Mouse (Mus musculus): ENCODE measurements at regions not wholly inside any gene's neighbourhood (a gene's known extent, or its start where the extent isn't known, plus 50 kb on each side); places are given as distances from the start of the nearest gene placed in this dataset.

DNA sequence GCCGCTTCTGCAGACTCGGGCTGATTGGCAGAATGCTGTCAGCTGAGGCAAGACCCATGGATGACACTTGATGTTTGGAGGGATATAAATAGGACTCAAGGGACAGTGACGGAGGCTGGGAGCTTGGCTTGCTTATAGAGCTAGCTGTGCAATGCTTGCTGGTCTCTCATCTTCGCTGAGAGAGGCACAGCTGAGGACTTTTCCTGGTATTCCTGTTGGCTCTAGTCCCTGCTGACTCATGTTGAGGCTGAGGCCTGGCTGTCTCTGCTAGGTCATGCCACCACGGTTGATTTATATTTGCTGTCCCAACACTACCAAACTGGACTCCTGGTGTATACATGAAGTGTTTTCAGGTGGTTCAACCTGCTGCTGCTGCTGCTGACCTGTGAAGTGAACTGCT lies 419.6 kb upstream of the Meis1 start:
- ATAC-seq (replicated peaks; ENCODE audit: low FRiP score, poor library complexity, severe bottlenecking) = no peak

DNA sequence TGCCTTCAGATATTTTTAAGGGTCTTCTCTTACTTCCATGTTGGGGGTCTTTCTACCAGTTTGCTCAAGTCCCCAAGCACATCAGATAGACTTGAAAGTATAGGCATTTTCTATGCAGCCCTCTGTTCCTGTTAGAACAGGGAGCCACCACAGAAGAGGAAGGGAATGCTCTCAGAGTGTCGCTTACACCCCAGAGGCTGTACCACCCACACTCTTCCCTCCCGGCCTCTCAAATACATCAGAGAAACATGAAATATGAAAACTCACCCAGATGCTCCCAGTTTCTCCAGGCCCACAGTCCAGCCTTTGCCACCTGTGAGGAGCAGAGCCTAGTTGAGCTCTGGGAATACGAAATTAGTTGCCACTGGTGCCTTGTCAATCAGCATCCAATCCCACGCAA lies 423.2 kb upstream of the Meis1 start:
- no peak for ATAC-seq (replicated peaks; ENCODE audit: low FRiP score, poor library complexity, severe bottlenecking)

DNA sequence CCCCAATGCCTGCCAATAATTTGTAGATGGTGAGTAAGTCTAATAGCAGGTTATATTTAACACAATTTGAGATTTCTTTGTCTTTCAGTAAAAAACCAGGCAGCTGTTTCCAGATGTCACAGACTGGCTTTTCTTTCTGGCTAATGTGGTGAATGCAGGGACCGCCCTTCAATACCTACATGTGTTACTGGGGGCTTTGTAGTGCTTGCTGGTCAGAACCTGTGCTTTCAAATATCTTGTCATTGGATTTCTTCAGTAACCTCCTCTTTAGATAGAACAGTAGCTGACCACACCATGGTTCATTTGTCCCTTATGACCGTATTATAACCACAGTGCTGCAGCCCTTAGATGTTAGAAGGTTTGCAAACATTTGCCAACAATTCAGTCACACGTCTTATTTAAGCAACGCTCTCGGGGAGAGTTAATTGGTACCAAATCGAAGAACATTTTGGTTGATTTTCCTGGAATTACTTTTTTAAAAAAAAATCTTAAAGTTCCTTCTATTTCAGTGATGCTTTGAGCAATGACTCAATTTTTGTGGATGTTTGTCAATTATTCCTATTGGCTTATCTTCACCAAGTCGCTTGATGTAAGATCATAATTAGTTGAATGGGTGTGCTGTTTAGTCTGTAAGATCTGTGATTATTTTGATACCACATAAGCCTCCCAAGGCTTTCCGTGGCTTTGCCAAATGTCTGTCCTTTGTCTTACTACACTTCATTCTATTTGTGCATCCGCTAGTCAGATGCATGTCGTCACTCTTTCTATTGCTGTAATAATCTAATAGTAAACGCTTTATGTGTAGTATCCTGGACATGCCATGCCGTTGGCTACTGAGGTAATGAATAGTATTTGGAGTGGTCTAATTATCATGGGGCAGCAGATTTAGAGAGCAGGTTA lies 436.9 kb upstream of the Meis1 start:
- no peak for ATAC-seq (replicated peaks; ENCODE audit: low FRiP score, poor library complexity, severe bottlenecking)

DNA sequence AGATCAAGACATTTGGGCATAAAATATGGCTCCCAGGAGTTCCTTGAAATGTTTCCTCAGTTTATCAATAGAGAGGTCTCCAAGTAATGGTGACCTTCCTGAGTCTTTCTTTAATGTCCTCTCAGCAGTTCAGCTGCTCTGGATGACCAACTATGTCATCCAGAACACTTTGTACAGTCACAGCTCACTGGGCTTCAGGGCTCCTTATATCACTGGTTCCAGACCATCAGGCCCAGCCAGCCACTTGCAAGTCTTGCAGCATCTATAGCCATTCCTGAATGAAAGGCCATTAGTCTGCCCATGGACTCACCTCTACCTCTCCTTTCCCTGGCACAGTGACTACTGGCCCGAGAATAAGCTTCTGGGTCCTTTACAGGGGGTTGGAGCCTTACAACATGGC lies 437.8 kb upstream of the Meis1 start:
- no peak for ATAC-seq (replicated peaks; ENCODE audit: low FRiP score, poor library complexity, severe bottlenecking)

DNA sequence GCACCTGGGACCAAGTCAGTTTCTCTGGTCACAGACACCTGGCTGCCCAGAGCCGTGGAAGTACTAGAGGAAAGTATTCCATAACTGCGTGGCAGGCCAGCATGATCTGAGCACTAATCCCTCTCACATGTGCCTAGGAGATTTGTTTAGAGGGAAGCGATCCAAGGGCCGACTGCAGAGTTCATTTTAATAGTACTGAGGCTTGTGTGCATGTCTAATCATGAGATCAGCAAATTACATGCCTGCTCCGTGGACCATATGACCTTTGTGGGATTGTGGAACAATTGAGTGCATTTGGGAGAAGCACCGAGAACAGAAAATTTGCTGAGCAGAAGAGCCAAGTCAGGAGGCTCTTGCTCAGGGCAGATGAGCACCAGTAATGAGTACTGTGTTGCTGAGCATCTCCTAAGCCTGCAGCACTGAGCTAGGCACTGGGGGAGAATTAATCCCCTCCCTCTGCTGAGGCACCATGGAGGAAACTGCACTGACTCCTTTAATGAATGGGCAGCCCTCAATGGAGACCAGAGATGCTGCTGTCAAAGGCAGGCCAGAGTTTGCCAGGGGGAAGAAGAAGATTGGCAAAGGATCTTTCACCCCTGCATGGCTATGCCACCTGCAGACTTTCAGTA lies 445.1 kb upstream of the Meis1 start:
- no peak for ATAC-seq (replicated peaks; ENCODE audit: low FRiP score, poor library complexity, severe bottlenecking)

DNA sequence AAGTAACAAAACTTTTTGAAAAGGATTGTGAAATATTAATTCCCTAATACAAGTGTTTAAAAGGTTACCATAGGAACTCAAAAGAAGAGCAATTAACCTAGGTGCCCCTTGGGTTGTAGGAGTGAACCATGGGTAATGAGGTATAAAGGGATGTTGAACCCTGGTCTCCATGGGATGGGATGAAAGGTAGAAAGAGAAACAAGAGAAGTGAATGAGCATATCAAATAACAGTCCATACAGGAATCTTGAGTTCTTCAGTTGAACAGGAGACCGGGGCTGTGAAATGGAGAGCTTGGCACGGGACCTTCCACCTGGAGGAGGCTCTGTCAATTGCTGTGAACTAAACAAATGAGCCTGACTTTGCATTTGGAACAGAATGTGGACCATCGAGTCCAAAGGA lies 449.6 kb upstream of the Meis1 start:
- no peak for ATAC-seq (replicated peaks; ENCODE audit: low FRiP score, poor library complexity, severe bottlenecking)

DNA sequence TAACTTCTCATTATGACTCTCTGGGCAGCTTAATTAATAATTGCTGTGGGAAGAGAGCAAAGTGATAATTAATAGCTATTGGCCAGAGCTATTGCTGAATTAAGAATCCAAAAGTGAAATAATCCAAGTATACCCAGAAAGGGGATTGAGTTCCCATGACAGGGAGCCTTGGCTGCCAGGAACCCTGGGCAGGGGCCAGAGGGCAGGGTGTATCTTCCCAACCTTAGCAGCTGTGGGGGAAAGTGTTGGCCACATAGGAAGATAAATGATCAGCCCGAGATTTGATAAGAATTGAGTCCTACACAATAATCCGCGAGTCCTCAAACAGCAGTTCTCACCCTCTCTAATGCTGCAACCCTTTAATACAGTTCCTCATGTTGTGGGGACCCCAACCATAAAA lies 450.0 kb upstream of the Meis1 start:
- no peak for ATAC-seq (replicated peaks; ENCODE audit: low FRiP score, poor library complexity, severe bottlenecking)

DNA sequence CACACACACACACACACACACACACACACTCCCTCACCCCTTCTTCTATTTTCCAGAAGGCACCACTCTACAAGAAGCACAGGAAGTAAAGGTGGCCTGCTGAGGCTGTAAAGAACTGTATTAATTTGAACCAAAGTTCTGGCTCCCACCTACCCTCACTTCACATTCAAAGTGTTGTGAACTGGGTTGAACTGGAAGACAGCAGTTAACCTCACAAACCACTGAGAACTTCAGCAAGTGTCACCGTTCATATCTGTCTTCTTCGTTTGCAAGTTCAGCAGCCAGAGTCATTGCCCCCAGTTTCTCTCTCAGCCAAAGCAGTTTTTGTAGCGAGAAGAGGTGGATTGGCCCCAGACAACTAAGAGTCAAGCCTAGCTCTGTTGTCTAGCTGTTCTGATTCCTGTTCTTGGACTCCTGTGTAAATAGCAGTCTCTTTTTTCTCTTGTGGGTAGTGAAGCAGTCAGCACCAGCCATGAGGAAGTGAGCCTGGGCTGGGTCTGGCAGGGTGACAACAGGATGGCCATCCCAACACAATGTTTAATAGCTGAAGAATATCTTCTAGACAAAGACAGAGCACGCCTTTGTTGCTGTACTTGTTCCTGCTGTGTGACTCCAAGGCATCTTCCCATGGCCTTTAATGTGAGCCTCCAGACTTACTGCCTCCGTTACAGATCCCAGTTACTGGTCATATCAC lies 452.0 kb upstream of the Meis1 start:
- ATAC-seq (replicated peaks; ENCODE audit: low FRiP score, poor library complexity, severe bottlenecking) = no peak

DNA sequence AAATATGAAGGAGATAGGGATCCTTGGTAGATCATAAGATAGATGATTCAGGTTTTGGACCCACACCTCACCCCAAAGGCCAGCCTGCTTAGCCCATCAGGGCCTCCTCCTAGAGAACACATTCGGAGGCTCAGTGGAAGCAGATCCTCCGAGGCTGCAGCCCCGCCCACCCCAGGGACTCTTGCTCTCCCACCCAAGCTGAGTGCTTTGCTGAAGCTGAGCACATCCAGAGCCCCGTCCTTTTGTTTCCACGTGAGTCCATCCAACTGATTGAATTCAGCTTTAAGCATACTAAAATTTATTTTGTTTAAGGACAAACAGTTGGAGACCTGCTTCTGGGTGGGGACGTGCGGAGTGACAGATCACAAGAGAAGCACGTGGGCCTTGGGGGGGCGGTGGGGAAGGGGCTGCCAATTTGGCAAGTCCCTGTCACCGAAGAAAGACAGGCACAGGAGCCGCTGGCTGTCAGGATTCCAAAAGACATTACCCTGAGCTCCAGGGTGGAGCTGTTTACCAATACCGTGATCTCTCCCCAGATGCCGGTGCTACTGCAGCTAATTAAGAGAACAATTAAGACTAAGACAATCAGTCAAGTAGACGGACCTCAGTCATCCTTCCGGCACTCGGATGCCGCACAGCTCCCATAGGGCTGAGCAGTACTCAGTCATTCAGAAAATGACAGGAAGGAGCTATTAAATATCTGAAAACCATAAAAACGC lies 448.9 kb upstream of the Spred2 start:
- ATAC-seq (replicated peaks; ENCODE audit: low FRiP score, poor library complexity, severe bottlenecking) = no peak

DNA sequence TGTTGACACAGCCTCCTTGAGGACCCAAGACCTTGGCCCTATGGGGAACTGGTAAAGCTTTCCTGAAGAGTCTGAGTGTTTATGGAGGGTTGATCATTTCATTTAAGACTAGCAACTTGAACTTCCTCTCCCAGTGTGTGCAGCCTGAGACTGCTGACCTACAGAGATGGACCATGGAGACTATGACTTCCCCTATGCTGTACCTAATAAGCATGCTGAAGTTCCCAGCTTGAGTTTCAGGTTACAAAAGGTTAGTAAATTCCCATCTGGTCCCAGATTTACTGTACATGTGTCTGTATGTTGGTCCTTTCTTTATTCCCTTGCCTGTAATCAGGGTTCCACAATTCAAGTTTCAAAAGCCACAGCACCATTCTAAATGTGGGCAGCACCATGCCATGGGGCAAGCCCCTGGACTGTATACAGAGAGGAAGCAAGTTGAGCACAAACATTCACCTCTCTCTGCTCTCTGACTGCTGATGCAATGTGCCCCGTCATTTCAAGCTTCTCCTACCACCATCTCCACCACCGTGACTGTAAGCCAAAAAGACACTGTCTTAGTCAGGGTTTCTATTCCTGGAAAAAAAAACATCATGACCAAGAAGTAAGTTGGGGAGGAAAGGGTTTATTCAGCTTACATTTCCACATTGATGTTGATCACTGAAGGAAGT lies 431.0 kb upstream of the Spred2 start:
- no peak for ATAC-seq (replicated peaks; ENCODE audit: low FRiP score, poor library complexity, severe bottlenecking)

DNA sequence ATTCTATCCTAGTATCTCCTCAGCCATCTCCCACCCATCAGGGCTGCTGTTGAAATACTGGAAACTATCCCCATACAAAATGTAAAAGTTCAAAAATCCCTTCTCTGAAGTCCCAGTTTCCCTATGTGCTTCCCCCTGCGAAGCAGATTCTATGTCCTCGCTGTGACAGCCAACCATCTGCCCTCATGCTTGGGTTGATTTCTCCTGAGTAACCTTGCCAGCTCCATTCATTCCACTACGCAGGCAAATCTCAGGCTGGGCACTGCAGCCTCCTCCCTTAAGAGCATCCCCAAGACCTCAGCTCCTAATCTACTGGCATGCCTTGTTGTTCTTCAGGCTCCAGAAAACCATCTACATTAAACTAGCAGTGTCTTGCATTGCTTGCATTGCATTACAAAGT lies 402.5 kb upstream of the Spred2 start:
- no peak for ATAC-seq (replicated peaks; ENCODE audit: low FRiP score, poor library complexity, severe bottlenecking)

DNA sequence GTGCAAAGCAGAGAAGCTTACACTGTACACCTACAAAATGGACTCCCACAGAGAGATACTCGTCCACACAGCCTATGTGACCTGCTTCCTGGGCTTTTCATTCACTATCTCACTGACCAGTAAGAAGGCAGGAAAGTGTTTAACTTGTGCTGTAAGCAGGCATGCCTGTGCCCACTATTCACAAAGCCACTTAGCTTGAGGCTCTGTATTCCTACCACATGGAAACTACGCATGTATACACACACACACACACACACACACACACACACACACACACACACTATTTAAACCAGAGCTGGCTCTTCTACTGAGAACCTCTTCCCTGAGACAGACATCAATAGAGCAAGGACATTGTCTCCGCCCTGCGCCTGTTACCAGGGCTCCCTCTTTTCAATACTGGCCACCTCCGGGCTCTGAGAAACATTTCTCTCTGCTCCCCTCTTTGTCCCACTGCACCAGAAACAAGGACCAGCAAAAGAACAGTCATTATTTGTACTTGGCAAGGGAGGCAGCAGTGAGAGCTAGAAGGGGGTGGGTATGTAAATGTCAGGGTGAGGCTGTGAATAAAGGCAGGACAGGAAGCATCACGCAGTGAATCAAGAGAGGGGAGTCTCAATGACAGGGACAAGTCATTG lies 400.2 kb upstream of the Spred2 start:
- ATAC-seq (replicated peaks; ENCODE audit: low FRiP score, poor library complexity, severe bottlenecking) = no peak

DNA sequence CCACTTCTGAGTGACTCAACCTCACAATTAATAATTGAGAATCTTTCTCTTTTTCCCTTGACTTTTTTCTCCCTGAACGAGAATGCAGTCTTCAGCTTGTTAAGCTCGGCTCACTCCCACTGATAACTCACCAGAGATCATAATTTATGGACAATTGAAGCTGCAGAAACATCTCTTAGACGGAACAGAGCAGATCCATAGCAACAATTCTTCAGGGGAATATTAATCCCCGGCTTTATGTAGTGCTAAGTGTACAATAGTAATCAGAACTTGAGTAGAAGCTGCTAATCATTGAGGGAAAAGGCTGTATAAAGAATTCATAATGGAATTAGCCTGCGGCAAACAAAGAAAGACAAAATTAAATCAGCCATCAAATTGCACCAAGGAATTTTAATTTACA lies 395.0 kb upstream of the Spred2 start:
- ATAC-seq (replicated peaks; ENCODE audit: low FRiP score, poor library complexity, severe bottlenecking) = no peak

DNA sequence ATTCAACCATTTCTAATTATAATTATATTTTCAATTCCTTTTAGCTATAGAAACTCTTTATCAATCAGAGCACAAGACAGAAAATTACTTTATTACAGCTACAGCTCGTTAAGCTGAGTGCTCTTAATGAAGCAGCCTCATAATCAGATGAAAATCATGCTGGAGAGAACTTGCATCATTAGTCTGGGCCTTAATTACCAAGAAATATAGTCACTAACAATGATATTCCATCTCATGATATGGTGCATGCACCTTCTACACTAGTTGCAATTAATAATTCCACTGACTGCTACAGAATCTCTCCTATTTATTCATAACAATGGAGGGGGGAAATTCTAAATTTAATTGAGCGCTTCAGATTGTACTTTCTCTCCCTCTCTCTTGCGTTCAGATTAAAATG lies 393.5 kb upstream of the Spred2 start:
- no peak for ATAC-seq (replicated peaks; ENCODE audit: low FRiP score, poor library complexity, severe bottlenecking)

DNA sequence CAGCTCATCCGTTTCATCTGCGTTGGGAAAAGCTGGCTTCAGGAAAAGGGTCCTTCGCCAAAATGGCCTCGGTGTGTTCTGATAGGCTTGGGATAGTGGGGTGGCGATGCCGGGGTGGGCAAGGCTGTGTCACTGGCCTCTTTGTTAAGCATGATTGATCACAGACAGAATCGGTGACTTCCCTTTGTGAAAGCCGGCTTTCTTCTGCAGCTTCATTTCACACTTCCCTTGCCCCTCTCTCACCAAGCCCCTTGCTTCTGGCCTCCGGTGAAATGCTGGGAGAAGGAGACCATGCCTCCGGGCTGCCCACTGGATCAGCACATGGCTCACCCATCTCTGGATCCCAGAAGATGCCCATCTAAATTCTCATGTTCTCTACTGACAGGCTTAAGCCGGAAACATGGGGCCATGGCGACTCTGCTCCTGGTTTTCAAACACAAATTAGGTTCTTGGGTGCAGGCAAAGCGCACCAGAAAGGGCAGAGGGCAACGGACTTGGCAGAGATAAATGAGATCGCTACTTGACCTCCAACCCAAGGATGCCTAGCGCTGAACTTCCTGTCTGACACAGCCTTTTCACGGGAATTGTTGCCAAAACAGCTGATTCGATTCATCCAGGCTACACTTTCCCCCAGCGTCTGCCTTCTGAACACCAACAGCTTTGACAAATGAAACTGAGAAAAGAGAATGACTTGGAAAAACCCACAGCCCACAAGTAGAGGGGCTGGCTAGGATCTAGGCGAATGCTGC lies 392.7 kb upstream of the Spred2 start:
- no peak for ATAC-seq (replicated peaks; ENCODE audit: low FRiP score, poor library complexity, severe bottlenecking)

DNA sequence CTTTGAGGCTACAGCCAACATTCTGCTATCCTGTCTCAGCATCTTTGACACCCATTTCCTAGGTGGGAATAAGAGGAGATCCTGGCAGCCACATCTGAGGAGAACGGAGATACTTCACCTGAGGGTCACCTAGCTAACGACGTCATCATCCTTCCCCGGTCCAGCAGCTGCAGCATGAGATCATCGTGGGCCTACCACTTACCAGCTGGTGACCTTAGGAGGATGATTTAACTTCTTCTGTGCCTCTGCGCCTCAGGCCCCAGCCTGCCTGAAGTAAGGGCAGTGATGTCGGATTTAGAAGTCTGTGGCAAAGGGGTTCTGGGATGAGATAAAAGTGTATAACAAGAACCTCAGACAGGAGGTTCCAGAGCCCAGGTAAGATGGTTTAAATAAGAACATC lies 391.3 kb upstream of the Spred2 start:
- ATAC-seq (replicated peaks; ENCODE audit: low FRiP score, poor library complexity, severe bottlenecking) = no peak

DNA sequence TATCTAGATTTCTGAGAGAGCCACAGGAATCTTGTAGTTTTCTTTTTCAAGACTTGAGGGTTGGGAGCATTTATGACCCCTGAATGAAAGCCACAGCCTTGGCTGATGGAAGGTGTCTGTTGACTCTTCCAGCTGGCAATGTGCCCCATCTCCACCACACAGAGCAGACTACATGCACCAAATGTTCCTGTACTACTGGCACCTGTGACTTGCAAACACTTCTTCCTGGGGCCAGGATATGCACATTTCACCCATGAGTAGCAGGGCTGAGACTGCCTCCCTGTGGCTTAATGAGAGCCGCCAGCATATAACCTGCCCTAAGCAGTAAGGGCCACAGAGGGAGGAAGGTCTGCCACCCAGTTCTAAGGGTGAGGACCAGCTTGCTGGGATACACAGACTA lies 390.5 kb upstream of the Spred2 start:
- ATAC-seq (replicated peaks; ENCODE audit: low FRiP score, poor library complexity, severe bottlenecking) = no peak

DNA sequence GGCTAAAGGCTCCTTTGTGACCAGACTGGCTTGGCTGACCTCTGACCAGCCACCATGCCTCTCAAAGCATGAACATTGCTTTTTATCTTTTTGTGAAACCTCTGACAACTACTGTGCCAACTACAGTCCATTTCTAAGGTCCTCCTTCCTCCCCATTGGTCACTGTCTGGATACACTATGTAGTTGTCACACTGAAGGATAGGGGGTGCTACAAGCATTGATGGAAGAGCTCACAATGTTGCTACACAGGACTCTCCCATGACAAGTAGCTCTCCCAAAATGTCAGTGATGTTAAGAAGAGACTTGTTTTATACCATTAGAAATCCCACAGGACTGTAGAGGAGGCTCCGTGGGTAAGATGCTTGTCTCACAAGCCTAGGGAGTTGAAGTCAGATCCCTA lies 389.0 kb upstream of the Spred2 start:
- no peak for ATAC-seq (replicated peaks; ENCODE audit: low FRiP score, poor library complexity, severe bottlenecking)

DNA sequence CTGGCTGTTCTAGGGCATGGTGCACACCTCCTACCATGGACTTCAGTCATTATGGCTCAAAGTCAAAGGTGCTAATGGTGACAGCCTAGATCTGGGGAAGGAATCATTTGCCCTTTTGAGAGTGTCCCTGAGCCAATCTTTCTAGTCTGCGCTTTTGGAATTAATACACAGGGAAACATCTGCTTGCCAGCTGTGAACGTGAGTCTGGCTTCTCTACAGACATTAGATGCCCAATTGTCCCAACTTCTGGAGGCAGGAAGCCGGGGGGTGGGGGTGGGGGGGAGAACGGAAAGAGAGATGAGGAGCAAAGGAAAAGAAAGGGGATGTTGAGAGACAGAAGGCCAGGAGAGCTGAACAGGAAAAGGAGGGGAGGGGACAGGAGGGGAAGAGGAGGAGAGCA lies 377.9 kb upstream of the Spred2 start:
- ATAC-seq (replicated peaks; ENCODE audit: low FRiP score, poor library complexity, severe bottlenecking) = no peak

Measured in erythroblast, adult 5-6 weeks (primary cell).